Mouse (Mus musculus) T-helper 17 cell (primary cell): ENCODE data around the gene Sec61a2.

Experiments
- in situ Hi-C, 2 experiments: fragments of 300-600 bp; cut with MboI, MseI; formaldehyde crosslinking; loops; 1 replicate in 1 of 2; 2 replicates in 1 of 2; pipeline ENCODE4 v1.15.1; 2025; ENCODE audit warnings: high pct_unique_total_duplicates in 2 of 2

Gene Sec61a2

GRCm38 (mm10) chr2:5894296-5894695 lies 936 bp downstream of the Sec61a2 start:
- in situ Hi-C loops, result loop anchor here in 1 of 2 experiments (10.0 kb wide), 1 partner anchor 49 kb away; the partner anchor contains the start of genes Cdc123 and Nudt5

- in situ Hi-C loops, result no loop called here
These were observed 5.8 kb downstream of the Sec61a2 start for GRCm38 (mm10) chr2:5889412-5889811.

- in situ Hi-C loops, result no loop called here
These were observed 6.4 kb downstream of the Sec61a2 start for GRCm38 (mm10) chr2:5888865-5889264.

- in situ Hi-C loops, result loop anchor here in 1 of 2 experiments (10.0 kb wide), 1 partner anchor 1493 kb away; no protein-coding TSS in a partner anchor
These were observed 17.8 kb downstream of the Sec61a2 start for GRCm38 (mm10) chr2:5877446-5877845.

- in situ Hi-C loops, result loop anchor here in 1 of 2 experiments (10.0 kb wide), 1 partner anchor 1485 kb away; no protein-coding TSS in a partner anchor
These were observed 25.5 kb downstream of the Sec61a2 start for GRCm38 (mm10) chr2:5869746-5870145.

GRCm38 (mm10) chr2:5867681-5868080 lies 27.6 kb downstream of the Sec61a2 start:
- in situ Hi-C loops, result no loop called here

- in situ Hi-C loops, result no loop called here
These were observed 32.4 kb downstream of the Sec61a2 start, which contains the start of gene Gm13199 for GRCm38 (mm10) chr2:5862834-5863233. TSS of gene Gm13199 (minus strand) at chr2:5862934.

GRCm38 (mm10) chr2:5851866-5852265 lies 43.4 kb downstream of the Sec61a2 start:
- in situ Hi-C loops, result loop anchor here in 1 of 2 experiments (5.0 kb wide), 1 partner anchor 960 kb away; no protein-coding TSS in a partner anchor

- in situ Hi-C loops, result loop anchor here in 1 of 2 experiments (5.0 kb wide), 1 partner anchor 959 kb away; no protein-coding TSS in a partner anchor
These were observed 44.1 kb downstream of the Sec61a2 start for GRCm38 (mm10) chr2:5851116-5851515.

- in situ Hi-C loops, result loop anchor here in 1 of 2 experiments (10.0 kb wide), 1 partner anchor 49 kb away; the partner anchor contains the start of gene Sec61a2
These were observed 49.4 kb downstream of the Sec61a2 start for GRCm38 (mm10) chr2:5845826-5846225.

- in situ Hi-C loops, result loop anchor here in 1 of 2 experiments (10.0 kb wide), 1 partner anchor 50 kb away; the partner anchor contains the start of gene Sec61a2
These were observed 50.2 kb downstream of the Sec61a2 start, which contains the start of the genes Nudt5 and Cdc123 for GRCm38 (mm10) chr2:5844873-5845631. TSS of gene Nudt5 (plus strand) at chr2:5845019. TSS of gene Cdc123 (minus strand) at chr2:5845164.

GRCm38 (mm10) chr2:5844181-5844872 lies 50.9 kb downstream of the Sec61a2 start:
- in situ Hi-C loops, result loop anchor here in 1 of 2 experiments (10.0 kb wide), 1 partner anchor 50 kb away; the partner anchor contains the start of gene Sec61a2

- in situ Hi-C loops, result loop anchor here in 1 of 2 experiments (10.0 kb wide), 1 partner anchor 54 kb away; the partner anchor contains the start of gene Sec61a2
These were observed 54.4 kb downstream of the Sec61a2 start for GRCm38 (mm10) chr2:5840815-5841214.

- in situ Hi-C loops, result no loop called here
These were observed 69.8 kb downstream of the Sec61a2 start for GRCm38 (mm10) chr2:5825265-5825913.

- in situ Hi-C loops, result no loop called here
These were observed 70.5 kb downstream of the Sec61a2 start for GRCm38 (mm10) chr2:5824685-5825084.

- in situ Hi-C loops, result no loop called here
These were observed 71.0 kb downstream of the Sec61a2 start for GRCm38 (mm10) chr2:5824213-5824612.

GRCm38 (mm10) chr2:5822449-5822848 lies 72.8 kb downstream of the Sec61a2 start:
- in situ Hi-C loops, result no loop called here

GRCm38 (mm10) chr2:5821264-5821663 lies 74.0 kb downstream of the Sec61a2 start:
- in situ Hi-C loops, result no loop called here
